Mouse (Mus musculus): ENCODE data around the gene Megf8.
"Not testable (repeated sequence)": the region's sequence is repeated elsewhere in the genome, so short reads cannot be mapped to it uniquely, and the experiment has no call there.

- TF ChIP-seq POLR2A (IDR thresholded peaks at IDR 0.05; ENCODE audit: low read depth, low read length); CTCF (IDR thresholded peaks at IDR 0.05; ENCODE audit: extremely low read depth, insufficient read length, insufficient replicate concordance, low read depth, low read length): not testable (repeated sequence)
Measured at GRCm38 (mm10) chr7:25325431-25325830, 8.5 kb downstream of the Megf8 start.

Measured in small intestine, adult 2 months (tissue).